Mouse (Mus musculus) megakaryocyte-erythroid progenitor cell, adult 5-6 weeks (primary cell): ENCODE data around the gene Nusap1. TPM values are rescaled to one million over a fixed set of nuclear protein-coding genes. Genes with fewer than 3 reads are reported as not detected.

Experiments
- total RNA-seq, 2 experiments: library from RNA; stranded (forward) in 1 of 2; stranded (reverse) in 1 of 2; fragments of 200-1000, 215-1000 nt in 1 of 2; fragments of >200 nt in 1 of 2; fragmentation: Nextera tagmentation in 1 of 2; gene quantifications; 2 replicates each; pipeline ENCODE4 v1.2.3; 2014 to 2017

The Nusap1 gene
- total RNA-seq, 2 experiments from 2014 or later, result 40.4 to 66.4 TPM

Other genes with a start within 250 kb of the Nusap1 start
- 32.2 and 37.9 TPM in 2 replicates for gene Ino80, start 140.6 kb upstream of the Nusap1 start, total RNA-seq (2014; fragmentation: Nextera tagmentation)
- gene Ino80, start 140.6 kb upstream of the Nusap1 start, total RNA-seq (2017), result 21.8 and 22.4 TPM in 2 replicates
- 0.37 TPM in 1 of 2 replicates, not detected in the other for gene Exd1, start 70.7 kb upstream of the Nusap1 start, total RNA-seq (2014; fragmentation: Nextera tagmentation)
- not detected in 2 replicates for gene Exd1, start 70.7 kb upstream of the Nusap1 start, total RNA-seq (2017)
- gene Chp1, start 70.6 kb upstream of the Nusap1 start, total RNA-seq (2014; fragmentation: Nextera tagmentation), result 36.7 and 54.6 TPM in 2 replicates
- gene Chp1, start 70.6 kb upstream of the Nusap1 start, total RNA-seq (2017), result 48.5 and 63.0 TPM in 2 replicates
- gene Oip5, start 171 bp downstream of the Nusap1 start, total RNA-seq (2014; fragmentation: Nextera tagmentation), result 26.0 TPM in 2 replicates
- gene Oip5, start 171 bp downstream of the Nusap1 start, total RNA-seq (2017), result 21.8 and 41.9 TPM in 2 replicates
- gene Ndufaf1, start 44.5 kb downstream of the Nusap1 start, total RNA-seq (2014; fragmentation: Nextera tagmentation), result 45.0 and 46.6 TPM in 2 replicates
- 31.1 and 40.3 TPM in 2 replicates for gene Ndufaf1, start 44.5 kb downstream of the Nusap1 start, total RNA-seq (2017)
- gene Rtf1, start 56.8 kb downstream of the Nusap1 start, total RNA-seq (2014; fragmentation: Nextera tagmentation), result 43.1 and 43.6 TPM in 2 replicates
- gene Rtf1, start 56.8 kb downstream of the Nusap1 start, total RNA-seq (2017), result 44.9 and 49.4 TPM in 2 replicates
- not detected in 2 replicates for gene Itpka, start 124.0 kb downstream of the Nusap1 start, total RNA-seq (2014; fragmentation: Nextera tagmentation)
- gene Itpka, start 124.0 kb downstream of the Nusap1 start, total RNA-seq (2017), result not detected in 2 replicates
- not detected in 2 replicates for gene Ltk, start 142.1 kb downstream of the Nusap1 start, total RNA-seq (2014; fragmentation: Nextera tagmentation)
- gene Ltk, start 142.1 kb downstream of the Nusap1 start, total RNA-seq (2017), result not detected in 2 replicates
- 22.5 and 24.4 TPM in 2 replicates for gene Rpap1, start 169.2 kb downstream of the Nusap1 start, total RNA-seq (2014; fragmentation: Nextera tagmentation)
- gene Rpap1, start 169.2 kb downstream of the Nusap1 start, total RNA-seq (2017), result 5.0 and 9.1 TPM in 2 replicates
- 0.45 TPM in 1 of 2 replicates, not detected in the other for gene Tyro3, start 179.4 kb downstream of the Nusap1 start, total RNA-seq (2014; fragmentation: Nextera tagmentation)
- not detected in 2 replicates for gene Tyro3, start 179.4 kb downstream of the Nusap1 start, total RNA-seq (2017)